ENCODE assay signal across 11 mouse cellular contexts in genomic region chr5:36900189-36900619, GRCm38 (mm10). TPM values are rescaled to one million over a fixed set of nuclear protein-coding genes. Genes with fewer than 3 reads are reported as not detected.
DNase-seq lines count a peak whose midpoint lies in the region; ATAC-seq lines count a peak whose summit lies in the region.
"Had no signal": no experiment of that assay in that cellular context is flagged by ENCODE, and none has a peak within 500 bp of the region (broad histone marks: within the 10 kb centered on the region; RNA-seq: fewer than 3 reads in every experiment).

No protein-coding gene starts in this region.

- H3K9me3 ChIP-seq in heart, embryonic 10.5 days, result no peaks in the 10 kb centered on the region
- H3K9me3 ChIP-seq: limb, embryonic 12.5 days had no signal

- peak; percentile 96 for DNase-seq in heart, adult 11 months
- DNase-seq in heart, embryonic 10.5 days (ENCODE audit: low spot score), result no peak
- peak; percentile 65 to 69 for DNase-seq in right cerebral cortex, postnatal 10 days (ENCODE audit: low spot score in 2 of 2)
- DNase-seq in right cerebral cortex, adult 18-20 months, result no peak
- peak; percentile 12 to 27 for DNase-seq in heart, postnatal 36 days
- DNase-seq in ovary, postnatal 36 days (ENCODE audit: low spot score), result peak; percentile 70
- no peak for DNase-seq in B cell, adult 2 months

- no peaks in the 10 kb centered on the region for H3K4me1 ChIP-seq in heart, embryonic 10.5 days

- no peak for ATAC-seq in monocyte, adult 5-6 weeks (replicated peaks; ENCODE audit: insufficient number of reproducible peaks, low FRiP score, low TSS enrichment, poor library complexity, severe bottlenecking)

- intact Hi-C loops in heart, postnatal 36 days (cut with DNase I), result no loop called here

- no peaks in the 10 kb centered on the region for H3K36me3 ChIP-seq in heart, embryonic 10.5 days
- H3K36me3 ChIP-seq: limb, embryonic 12.5 days had no signal

- H3K27me3 ChIP-seq in heart, embryonic 10.5 days (ENCODE audit: insufficient read depth, poor library complexity, severe bottlenecking), result peaks cover 17% of the 10 kb centered on the region

- H3K27ac ChIP-seq in heart, embryonic 10.5 days, result no peak overlapping the region
- H3K27ac ChIP-seq: limb, embryonic 12.5 days had no signal

- H3K4me3 ChIP-seq in heart, embryonic 10.5 days, result no peak overlapping the region
- H3K4me3 ChIP-seq: limb, embryonic 12.5 days had no signal

- WGBS in heart, embryonic 10.5 days, result 60% methylated on average over 6 of the region's 6 CpGs

RNA-seq across cellular contexts. Expression of gene Ppp2r2c, which starts 31.9 kb away (rescaled TPM):
- 0.03 TPM in 1 of 2 replicates, not detected in the other for polyA plus RNA-seq in heart, embryonic 10.5 days (2016; fragmentation: Nextera tagmentation; extraction: Ambion mirVana)
- under 1 TPM; 0.08 to 0.28 TPM for total RNA-seq in heart, postnatal 36 days (2021)
- total RNA-seq in monocyte, adult 5-6 weeks (2017), result 0.10 TPM in 1 of 3 replicates, not detected in the others
- total RNA-seq: MEL had no signal
- polyA plus RNA-seq: heart, postnatal 0 days had no signal

Comparison
In these comparisons a context has a peak if more than half of its experiments do, and no peak if none do; other contexts are left out.
1. DNase-seq: peak in heart, adult 11 months (single experiment), right cerebral cortex, postnatal 10 days (2 of 2), heart, postnatal 36 days (2 of 2) and ovary, postnatal 36 days (single experiment); none in heart, embryonic 10.5 days (single experiment), right cerebral cortex, adult 18-20 months (single experiment) and B cell, adult 2 months (0 of 2).